Mouse (Mus musculus) heart, postnatal 0 days (tissue): ENCODE measurements around the gene Nrbf2.

Experiments
- CTCF ChIP-seq: IDR thresholded peaks from 2 replicates; pipeline ENCODE4 v1.5.1; 2016; ENCODE audit warnings: antibody characterized with exemption, control low read depth, low read depth
- EP300 ChIP-seq: IDR thresholded peaks from 2 replicates; pipeline ENCODE4 v1.6.1; 2016; ENCODE audit warnings: antibody characterized with exemption, low read depth

GRCm38 (mm10) chr10:67324036-67324435 lies 38.9 kb upstream of the Nrbf2 start:
- TF ChIP-seq CTCF (no peak), EP300 (no peak)
